Mouse (Mus musculus) skeletal muscle tissue, adult 2 months (tissue): Measurements from ENCODE around the gene Adad2.
A peak's percentile ranks its signal among the peaks of the same experiment; 100 is the strongest.

Experiments used
- DNase-seq: peaks from one replicate; pipeline ENCODE4 v3.0.0-alpha.2; 2012; ENCODE audit warnings: low read depth, low spot score

Adad2 gene

DNA sequence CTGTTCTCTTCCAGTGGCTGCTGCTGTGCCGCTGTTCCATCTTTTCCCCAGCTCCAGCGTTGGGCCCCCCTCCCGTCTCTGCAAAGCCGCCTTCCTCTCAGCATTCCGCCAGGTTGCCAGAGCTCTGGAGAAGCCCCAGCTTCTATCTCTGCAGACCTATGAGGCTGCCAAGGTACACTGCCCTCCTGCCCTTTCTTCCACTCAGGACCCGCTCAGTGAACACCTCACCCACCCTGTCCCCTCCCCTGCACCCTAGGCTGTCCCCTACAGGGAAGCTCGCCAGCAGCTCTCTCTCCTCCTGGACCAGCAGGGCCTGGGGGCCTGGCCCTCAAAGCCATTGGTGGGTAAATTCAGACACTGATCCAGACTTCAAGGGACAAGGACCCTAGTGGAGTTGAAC lies 3.8 kb downstream of the Adad2 start:
- no peak for DNase-seq

DNA sequence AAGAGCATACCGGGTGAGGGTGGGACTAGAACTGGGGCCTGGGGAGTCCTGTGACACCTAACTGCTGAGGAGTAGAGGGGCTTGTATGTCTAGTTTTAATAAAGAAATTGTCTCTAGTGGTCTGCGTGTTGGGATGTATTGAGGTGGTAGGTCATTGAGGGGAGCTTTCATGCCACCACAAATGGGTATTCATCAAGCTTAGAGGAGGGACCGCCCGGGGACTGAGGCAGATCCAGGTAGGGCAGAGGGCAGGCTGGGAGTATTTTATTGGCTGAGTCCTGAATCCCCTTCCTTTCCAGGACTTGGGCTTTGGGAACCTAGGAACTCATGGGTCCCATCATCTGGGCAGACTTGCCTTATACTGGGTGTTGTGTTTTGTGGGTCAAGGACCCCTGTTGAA lies 4.3 kb downstream of the Adad2 start:
- DNase-seq, result no peak

DNA sequence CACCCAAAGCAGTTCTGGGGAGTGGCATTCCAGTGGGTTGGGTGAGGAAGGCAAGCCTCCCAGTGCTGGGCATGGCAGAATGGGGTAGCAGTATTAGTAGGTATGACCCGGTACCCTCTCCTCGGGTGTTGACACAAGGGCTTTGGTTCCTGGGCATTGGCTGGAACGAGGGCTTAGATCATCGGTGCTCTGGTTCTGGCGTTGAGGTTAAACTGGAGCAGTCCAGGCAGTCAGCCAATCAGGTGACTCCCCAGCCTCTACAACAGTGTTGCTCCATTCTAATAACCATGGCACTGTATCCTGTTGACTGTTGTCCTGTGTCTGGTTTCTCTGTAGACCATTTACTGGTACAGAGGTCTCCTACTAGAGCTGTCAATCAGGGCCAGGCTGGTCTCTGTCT lies 5.0 kb downstream of the Adad2 start:
- DNase-seq, result no peak

DNA sequence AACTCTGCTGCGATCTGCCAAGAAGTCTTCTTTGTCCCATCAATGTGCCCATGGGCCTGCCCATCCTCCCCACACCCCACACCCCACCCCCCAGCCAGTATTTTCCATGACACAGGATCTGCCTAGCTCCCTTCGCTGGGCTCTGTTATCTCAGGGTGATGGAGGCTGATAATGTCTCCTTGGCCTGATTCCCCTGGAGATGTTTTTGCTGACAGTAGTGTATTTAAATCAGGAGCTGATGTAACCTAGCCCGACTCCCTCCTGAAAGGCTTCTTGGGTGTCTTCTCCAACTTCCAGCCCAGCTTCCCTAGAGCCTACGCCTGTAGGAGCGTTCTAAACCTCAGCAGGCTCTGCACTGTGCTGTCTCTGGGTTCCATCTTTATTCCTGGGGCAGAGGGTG lies 6.3 kb downstream of the Adad2 start:
- DNase-seq, result peak; percentile 81

DNA sequence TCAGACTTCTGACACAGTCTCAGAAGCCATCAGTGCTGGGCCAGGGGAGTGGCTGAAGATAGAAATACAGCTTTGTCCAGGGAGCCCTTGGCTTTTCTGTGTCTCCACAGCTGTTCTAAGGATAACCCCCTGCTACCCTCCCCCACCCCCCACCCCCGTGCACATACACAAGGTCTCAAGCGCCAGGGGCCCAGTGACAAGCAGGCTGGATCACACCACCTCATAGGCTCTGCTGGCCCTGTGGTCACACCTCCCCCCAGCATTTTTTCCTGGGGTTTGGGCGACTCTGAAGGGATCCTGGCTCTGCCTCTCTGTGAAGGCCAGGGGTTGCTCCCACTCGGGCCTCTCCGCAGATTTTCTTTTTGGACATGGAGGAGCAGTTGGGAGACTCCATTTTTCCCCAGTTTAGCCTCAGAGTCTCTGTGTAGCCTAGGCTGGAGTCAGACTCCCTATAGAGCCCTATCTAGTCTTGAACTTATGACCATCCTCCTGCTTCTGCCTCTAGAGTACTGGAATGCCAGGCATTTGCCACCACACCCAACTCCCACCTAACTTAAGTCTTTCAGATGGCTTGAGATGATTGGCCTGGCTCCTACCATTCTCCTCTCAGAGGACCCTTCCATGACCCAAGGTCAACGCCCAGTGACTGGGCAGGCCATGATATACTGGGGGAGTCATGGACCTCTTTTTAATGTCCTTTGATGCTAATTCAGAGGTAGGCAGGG lies 7.7 kb downstream of the Adad2 start:
- no peak for DNase-seq

DNA sequence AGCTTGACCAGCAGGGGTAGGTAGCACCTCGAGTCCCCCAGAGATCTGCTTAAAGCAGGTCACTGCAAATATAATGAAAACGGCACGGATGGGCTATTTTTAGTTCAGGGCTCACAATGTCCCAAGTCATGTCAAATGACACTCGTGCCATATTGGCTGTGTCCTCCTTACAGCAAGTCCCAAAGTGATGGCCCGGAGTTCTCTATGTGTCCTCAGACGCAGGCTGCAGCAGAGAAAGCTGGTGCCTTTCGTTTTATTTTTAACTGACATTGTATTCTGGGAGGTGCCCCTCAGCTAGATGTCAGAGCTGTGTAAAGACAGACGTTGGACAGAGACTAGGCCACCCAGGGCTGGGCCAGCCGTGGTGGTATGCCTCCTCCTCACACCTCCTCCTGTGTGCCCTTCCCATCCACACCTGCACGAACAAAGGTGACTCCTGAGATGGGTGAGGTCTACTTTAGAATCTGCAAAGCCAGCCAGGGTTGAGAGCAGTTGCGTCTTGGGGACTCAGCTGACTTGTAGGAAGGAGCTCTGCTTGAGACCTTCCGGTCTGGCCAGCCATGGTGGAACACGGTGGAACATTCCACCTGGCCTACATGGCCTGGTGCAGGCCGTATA lies 8.4 kb downstream of the Adad2 start:
- DNase-seq, result no peak

DNA sequence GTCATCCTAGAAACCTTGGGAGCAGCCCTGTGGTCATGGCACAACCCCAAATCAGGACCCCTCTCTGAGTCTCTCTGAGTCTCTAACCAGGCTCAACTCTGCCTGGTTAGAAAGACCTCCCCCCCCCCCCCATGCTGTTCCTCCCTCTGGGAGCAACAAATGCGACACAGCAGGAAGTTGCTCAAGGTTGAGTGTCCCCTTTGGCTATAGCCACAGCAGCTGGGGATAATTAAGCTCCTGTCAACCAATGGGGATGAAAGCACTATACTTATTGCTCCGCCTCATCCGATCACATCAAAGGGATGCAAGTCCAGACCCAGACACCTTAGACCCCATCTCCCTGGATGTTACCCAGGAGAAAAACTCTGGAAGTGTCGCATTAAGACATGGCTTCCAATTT lies 10.0 kb downstream of the Adad2 start:
- DNase-seq, result no peak

DNA sequence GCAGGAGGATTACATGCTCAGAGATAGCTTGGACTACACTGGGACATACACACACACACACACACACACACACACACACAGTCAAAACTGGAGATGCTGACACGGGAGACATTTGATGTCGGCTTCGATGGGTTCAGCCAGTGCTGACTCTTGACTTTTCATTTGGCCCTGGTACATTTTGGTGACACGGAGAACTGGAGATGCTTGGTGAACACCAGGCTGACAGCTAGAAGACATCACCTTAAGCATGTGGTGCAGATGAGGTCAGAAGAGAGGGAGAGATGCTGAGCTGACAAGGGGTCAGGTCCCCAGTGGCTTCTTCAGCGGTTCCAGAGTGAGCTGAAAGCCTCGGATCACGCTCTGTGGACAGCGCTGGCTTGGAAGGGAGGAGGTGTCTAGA lies 10.5 kb downstream of the Adad2 start:
- DNase-seq, result peak; percentile 90

DNA sequence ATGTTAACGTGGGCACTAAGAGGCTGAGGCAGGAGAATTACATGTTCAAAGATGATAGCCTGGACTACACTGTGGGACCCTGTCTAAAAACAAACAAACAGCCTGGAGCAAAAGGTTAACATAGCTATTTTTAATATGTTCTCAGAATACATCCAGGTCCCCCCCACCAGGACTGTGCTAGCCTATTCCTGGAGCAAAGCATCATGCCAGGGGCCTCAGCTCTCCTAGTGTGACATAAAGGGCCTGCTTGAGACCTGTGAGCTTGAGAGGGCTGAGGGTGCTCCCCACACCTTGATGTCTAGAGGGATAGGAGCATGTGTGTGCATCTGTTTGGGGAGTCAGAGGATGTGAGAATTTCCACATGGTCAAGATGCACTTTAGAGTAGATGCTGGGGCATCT lies 11.2 kb downstream of the Adad2 start:
- DNase-seq, result peak; percentile 75

DNA sequence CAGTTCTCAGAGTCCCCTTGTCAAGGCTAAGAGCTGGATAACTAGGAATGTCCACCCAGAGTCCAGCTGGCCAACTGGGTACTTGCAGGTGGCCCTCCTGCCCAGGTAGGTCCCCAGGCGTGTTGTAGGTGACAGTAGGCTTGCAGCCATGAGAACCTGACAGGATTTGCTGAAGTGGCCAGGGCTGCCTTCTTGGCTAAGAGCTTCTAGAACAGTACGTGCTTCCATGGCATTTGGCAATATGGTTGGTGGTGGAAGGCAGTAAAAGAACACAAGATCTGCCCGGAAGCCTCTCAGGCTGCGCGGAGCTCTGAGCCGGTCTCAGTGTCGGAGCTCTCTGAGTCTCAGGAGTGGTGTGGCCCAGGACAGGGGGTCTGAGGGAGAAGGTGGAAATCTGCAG lies 12.4 kb downstream of the Adad2 start:
- peak; percentile 80 for DNase-seq

DNA sequence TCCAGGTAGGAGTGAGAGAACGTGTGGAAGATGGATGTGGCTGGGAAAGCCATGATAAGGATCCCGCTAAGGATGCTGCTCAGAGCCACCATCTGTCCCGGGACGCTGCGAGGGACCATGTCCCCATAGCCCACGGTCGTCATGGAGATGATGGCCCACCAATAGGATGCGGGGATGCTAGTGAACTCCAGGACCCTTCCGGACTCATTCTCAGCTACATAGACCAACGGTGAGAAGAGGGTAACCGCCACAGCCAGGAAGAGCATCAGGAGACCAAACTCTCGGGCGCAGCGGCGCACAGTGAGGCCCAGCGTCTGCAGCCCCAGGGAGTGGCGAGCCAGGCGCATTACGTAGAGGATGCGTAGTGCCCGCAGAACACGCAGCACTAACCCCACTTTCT lies 13.2 kb downstream of the Adad2 start:
- DNase-seq, result no peak

DNA sequence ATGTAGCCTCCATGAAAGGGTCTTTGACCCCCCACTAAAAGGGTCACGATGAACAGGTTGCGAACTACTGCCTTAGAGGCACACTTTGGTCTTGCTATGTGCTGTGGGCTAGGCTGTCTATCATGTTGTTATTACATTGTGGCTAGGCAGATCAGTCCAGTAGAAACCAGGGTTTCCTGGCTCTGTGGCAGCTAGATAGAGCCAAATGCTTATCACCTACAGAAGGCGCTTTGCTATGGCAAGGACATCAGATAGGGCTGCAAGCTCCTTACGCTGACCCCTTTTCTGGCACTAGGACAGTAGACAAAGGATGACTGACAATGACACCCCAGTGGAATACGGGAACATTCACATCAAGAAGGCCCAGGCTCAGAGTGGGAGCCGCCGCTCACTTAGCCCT lies 14.7 kb downstream of the Adad2 start:
- no peak for DNase-seq

DNA sequence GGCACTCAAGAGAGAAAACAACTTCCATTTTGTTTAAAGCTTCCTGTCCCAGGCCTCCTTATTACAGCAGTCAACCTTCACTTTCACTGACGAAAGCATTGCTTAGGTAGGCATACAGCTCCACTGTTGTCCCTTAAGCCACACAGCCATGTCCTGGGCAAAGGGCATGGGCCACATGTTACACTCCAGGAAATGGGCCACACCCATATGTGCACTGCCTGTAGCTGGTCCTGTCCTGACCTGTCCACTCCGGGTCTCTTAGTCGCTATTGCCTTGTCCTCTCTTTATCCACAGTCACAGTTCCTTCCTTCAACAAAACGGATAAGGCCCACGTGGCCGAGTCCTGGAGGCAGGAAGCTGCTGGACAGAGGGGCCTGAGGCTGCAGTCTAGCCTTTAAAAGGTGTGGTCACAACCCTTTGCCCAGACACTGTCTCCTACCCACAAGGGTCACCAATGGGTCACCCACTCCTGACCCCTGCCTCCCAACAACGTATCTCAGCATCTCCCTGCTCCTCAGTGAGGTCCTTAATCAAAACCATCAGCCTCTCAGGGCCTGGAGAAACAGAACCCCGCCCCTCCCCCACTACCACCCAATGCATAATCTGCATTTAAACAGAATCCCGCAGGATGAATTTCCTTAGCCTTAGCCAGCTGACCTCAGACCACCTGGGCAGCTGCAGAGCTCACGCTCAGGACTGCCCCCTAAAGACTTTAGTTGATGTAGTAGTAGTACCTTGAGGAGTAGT lies 15.2 kb downstream of the Adad2 start:
- DNase-seq, result no peak

DNA sequence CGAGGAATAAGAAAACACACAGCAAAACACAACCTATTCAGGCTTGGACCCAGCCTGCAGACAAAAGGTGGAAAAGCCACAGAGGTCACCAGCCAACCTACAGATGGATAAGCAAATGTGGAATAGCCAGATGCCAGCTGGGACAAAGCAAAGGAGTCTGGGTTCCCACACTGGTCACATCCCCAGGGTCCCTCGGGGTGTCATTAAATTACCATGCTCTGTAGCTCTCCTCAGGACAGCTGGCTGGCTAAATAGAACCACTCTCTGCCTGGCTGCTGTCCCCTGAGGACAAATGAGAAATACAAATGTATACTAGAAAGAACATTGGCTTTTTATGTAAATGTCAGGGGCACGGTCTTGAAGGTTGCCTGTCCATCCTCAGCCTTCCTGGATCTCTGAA lies 18.3 kb downstream of the Adad2 start:
- no peak for DNase-seq

DNA sequence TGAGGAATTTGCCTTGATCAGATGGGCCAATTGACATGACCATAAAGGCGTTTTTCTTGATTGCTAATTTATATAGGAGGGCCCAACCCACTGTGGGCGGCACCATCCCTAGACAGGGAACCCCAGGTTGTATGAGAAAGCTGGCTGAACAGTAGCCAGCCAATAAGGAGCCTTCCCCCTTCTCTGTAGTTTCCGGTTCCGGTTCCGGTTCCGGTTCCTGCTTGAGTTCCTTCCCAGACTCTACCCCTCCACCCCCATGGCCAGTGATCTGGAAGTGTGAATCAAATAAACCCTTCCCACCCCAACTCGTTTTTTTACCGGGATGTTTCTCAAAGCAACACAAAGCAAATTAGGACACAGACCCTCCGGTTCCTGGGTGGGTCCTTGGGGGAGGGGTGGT lies 19.7 kb downstream of the Adad2 start:
- no peak for DNase-seq

DNA sequence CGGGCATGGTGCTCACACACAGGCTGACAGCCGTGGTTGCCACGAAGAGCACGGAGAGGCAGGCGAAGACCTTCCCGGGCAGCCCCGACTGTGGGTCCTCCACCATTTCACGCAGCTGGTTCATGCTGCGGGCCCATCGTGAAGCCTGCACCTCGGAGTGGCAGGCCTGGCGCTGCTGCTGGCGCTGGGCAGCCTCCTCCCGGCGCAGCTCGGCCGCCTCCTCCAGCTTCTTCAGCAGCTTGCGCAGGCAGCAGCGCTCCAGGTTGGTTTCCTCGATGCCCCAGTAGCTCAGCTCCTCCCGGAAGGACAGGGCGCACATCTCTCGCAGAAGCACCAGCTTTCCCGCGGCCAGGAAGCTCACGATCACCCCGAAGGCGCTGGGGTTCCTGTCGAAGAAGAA lies 20.4 kb downstream of the Adad2 start:
- no peak for DNase-seq

DNA sequence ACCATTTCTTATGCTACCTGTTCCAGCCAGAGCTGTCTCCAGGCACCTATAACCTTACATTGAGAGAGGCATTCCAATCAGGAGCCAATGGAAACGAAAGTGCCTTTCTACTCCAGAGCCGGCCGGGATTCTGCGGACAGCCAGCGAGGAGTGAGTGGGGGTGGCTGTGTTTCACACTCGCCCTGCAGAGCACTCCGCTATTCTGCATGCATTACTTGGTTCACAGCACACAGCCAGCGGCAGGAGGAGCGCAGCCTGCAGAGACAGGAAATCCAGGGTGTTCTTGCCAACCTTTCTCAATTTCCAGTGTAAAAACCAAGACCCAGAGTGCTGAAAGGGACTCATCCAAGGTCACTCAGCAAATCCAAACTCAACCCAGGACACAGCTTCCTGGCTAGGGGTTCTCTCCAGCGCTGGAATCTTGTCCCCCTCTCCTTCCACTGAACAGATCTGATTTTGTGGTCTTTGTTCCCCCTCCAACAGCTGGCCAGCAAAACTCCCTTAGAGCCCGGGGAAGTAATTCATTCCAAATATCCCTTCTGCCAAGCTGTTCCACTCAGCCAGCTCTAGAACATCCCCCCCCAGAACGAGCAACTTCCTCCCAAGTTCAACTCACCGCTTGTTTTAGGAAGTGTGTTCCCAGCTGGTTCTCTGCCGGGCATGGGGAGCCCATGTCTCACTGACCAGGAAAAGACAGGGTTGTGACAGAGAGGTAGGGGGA lies 22.2 kb downstream of the Adad2 start:
- no peak for DNase-seq

DNA sequence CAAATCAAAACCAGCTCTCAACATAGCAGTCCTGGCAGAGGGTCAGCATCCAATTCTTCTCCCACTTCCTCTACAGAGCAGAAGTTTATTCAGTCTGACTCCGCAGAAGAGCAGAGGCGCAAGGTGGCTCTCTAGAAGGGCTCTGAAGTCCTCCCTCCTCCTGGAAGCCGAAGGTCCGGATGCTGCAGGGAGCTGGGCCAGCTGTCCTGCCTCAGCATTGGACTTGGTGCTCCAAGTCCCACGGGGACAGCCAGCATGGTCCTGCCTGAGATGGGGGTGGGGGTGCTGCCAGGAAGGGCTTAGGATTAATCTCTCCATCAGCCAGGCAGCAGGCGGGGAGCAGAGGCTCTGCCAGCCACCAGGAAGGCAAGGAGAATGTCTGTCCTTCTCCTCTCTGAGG lies 22.8 kb downstream of the Adad2 start, which contains the start of gene Kcng4:
Kcng4 (minus strand) TSS at position 303 of the 400 bp plus-strand sequence.
- DNase-seq, result peak; percentile 75

DNA sequence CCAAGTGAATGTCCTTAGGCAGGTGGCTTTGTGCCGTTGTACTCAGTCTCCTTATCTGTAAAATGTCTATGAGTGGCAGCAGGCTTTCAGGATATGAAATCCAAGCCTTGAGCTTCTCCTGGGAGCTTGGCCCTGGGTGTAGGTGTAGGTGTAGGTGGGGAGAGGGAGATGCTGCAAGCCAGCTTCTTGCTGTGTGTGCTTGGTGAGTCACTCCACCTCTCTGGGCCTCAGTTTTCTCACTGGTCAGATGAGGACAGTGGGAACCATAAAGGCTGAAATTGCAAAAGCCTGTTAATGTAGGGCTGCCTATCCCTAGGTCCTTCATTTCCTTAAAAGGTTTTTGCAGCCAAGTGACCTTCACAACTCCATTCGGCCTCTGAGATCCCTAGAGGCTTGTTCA lies 23.4 kb downstream of the Adad2 start:
- DNase-seq, result no peak

DNA sequence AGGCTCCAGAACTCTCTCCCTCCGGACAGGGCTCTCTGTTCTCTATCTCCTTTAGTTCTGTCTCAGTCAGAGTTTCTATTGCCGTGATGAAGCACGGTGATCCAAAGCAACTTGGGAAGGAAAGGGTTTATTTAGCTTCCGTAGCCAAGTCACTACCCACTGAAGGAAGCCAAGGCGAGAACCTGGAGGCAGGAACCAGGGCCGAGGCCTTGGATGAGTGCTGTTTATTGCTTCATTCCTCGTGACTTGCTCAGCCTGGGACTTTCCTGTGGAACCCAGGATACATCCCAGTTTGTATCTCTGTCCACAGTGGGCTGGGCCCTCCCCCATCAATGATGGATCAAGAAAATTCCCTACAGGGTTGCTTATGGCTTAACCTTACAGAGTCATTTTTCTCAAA lies 24.2 kb downstream of the Adad2 start:
- DNase-seq, result no peak

DNA sequence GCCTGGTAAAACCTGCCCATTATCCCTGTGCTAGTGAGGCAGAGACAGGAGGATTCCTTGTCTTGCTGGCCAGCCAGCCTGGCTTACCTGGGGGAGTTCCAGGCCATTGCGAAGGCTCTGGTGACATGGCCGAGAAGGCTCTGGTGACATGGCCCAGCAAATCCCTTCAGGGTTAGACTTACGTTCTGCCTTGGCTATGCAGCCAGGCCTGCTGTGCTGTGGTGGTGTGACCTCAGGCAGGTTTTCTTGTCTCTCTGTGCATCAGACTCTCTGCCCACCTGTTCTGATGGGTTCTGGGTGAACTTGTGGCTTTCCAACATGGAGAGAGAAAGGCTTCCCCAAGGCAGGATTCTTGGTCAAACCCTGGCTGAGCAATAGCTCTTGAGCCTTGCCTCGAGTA lies 24.8 kb downstream of the Adad2 start:
- DNase-seq, result peak; percentile 43

DNA sequence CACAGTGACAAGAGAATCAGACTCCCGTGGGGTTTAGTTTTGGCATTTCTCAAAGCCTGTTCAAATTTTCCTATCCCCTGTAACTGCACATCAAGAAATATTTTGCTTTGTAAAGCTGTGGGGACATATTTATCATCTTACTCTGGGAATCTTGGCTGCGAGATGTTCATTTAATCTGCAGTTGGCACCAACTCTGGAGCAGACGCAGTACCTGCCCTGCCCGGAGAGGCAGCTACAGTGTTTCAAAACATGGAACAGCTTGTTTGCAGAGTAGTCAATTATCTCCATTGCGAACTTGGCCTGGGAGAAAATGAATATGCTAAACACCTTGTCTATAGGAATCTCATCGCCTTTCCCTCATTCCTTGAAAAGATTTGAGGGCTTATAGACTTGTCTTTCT lies 25.7 kb downstream of the Adad2 start:
- peak; percentile 69 for DNase-seq
